Mouse (Mus musculus): Measurements from ENCODE around the gene Slc6a13. TPM values are rescaled to one million over a fixed set of nuclear protein-coding genes. Genes with fewer than 3 reads are reported as not detected.
"Not testable (repeated sequence)": the region's sequence is repeated elsewhere in the genome, so short reads cannot be mapped to it uniquely, and the experiment has no call there.

Gene Slc6a13
- total RNA-seq, 1 experiment: 1.7 TPM

DNA sequence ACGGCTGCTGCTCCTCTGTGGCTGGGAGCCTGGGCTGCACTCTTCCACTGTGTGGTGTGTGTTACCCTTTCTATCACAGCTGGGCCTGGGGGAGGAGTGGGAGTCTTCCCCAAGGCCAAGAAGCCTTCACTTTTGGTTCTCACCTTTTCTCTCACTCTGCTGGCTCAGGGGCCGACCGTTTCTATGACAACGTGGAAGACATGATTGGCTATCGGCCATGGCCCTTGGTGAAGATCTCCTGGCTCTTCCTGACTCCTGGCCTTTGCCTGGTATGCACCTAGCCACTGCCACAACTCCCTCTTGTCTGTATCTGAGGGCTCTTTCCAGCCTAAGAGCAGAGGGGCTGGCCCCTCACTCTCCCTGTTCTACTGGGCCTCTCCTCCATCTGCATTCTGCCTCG is 63.0 kb downstream of the Slc6a13 start:
- in situ Hi-C loops (cut with MboI; ENCODE audit: low sequenced_read_pairs in 2 of 2, unreplicated experiment in 2 of 2): loop anchor here in 1 of 2 experiments (25.0 kb wide), 1 partner anchor 101 kb away; no protein-coding TSS in a partner anchor
- H3K36me3 ChIP-seq (ENCODE audit: control insufficient read depth, insufficient read depth, low read length, poor library complexity, severe bottlenecking): no peaks in the 10 kb centered on the region
- DNase-seq (ENCODE audit: low read depth, low spot score): no peak
- H3K27ac ChIP-seq (ENCODE audit: insufficient read depth, low read depth, low read length, poor library complexity, severe bottlenecking): no peak overlapping the region
- TF ChIP-seq HCFC1 (IDR thresholded peaks at IDR 0.05; ENCODE audit: borderline replicate concordance, insufficient read depth, low read length): no peak
- no peak for TF ChIP-seq MAFK (IDR thresholded peaks at IDR 0.05; ENCODE audit: insufficient read depth, low read depth, low read length)
- no peak for TF ChIP-seq CHD2 (IDR thresholded peaks at IDR 0.05; ENCODE audit: low read depth, low read length)
- TF ChIP-seq ZC3H11A (IDR thresholded peaks at IDR 0.05; ENCODE audit: borderline replicate concordance, low read depth, low read length): no peak
- TF ChIP-seq ZNF384 (IDR thresholded peaks at IDR 0.05; ENCODE audit: low read depth, low read length): no peak
- H3K4me3 ChIP-seq (ENCODE audit: insufficient read depth in 1 of 2, low read depth in 1 of 2, low read length in 2 of 2, poor library complexity in 1 of 2, severe bottlenecking in 1 of 2): no peak overlapping the region
- no peak overlapping the region for H3K9ac ChIP-seq (ENCODE audit: insufficient read depth, low read depth, low read length, poor library complexity, severe bottlenecking)
- H3K4me1 ChIP-seq (ENCODE audit: control insufficient read depth in 2 of 2, insufficient read depth in 2 of 2, low read length in 2 of 2, poor library complexity in 1 of 2): peaks cover 0 to 3% of the 10 kb centered on the region in 2 experiments; a peak in 1 of 4 replicates
- no peaks in the 10 kb centered on the region for H3K9me3 ChIP-seq (ENCODE audit: control insufficient read depth, insufficient read depth, low read depth, low read length)

GRCm38 (mm10) chr6:121363956-121364355 is 63.9 kb downstream of the Slc6a13 start:
- no peak overlapping the region for H3K4me3 ChIP-seq (ENCODE audit: insufficient read depth in 1 of 2, low read depth in 1 of 2, low read length in 2 of 2, poor library complexity in 1 of 2, severe bottlenecking in 1 of 2)
- no peaks in the 10 kb centered on the region for H3K9me3 ChIP-seq (ENCODE audit: control insufficient read depth, insufficient read depth, low read depth, low read length)
- in situ Hi-C loops (cut with MboI; ENCODE audit: low sequenced_read_pairs in 2 of 2, unreplicated experiment in 2 of 2): loop anchor here in 1 of 2 experiments (25.0 kb wide), 1 partner anchor 102 kb away; no protein-coding TSS in a partner anchor
- no peak for DNase-seq (ENCODE audit: low read depth, low spot score)
- no peak for TF ChIP-seq ZNF384 (IDR thresholded peaks at IDR 0.05; ENCODE audit: low read depth, low read length)
- no peak for TF ChIP-seq ZC3H11A (IDR thresholded peaks at IDR 0.05; ENCODE audit: borderline replicate concordance, low read depth, low read length)
- no peak for TF ChIP-seq MAFK (IDR thresholded peaks at IDR 0.05; ENCODE audit: insufficient read depth, low read depth, low read length)
- no peak overlapping the region for H3K9ac ChIP-seq (ENCODE audit: insufficient read depth, low read depth, low read length, poor library complexity, severe bottlenecking)
- H3K4me1 ChIP-seq (ENCODE audit: control insufficient read depth in 2 of 2, insufficient read depth in 2 of 2, low read length in 2 of 2, poor library complexity in 1 of 2): peaks cover 0 to 3% of the 10 kb centered on the region in 2 experiments; a peak in 1 of 4 replicates
- H3K27ac ChIP-seq (ENCODE audit: insufficient read depth, low read depth, low read length, poor library complexity, severe bottlenecking): no peak overlapping the region
- no peaks in the 10 kb centered on the region for H3K36me3 ChIP-seq (ENCODE audit: control insufficient read depth, insufficient read depth, low read length, poor library complexity, severe bottlenecking)

DNA sequence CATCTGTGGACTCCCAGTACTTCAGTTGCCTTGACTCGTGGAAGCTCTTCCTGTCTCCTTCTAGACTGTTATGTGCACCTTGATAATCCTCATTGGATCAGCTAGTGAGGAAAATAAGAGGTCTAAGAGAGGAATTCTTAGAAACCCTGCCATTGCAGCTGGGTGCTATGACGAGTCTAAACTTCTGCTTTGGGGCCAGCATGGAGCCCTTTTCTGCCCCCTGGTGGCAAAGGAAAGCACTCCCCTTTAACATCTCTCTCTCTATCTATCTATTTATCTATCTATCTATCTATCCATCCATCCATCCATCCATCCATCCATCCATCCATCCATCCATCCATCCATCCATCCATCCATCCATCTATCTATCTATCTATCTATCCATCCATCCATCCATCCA is 66.5 kb downstream of the Slc6a13 start:
- H3K4me1 ChIP-seq (ENCODE audit: control insufficient read depth in 2 of 2, insufficient read depth in 2 of 2, low read length in 2 of 2, poor library complexity in 1 of 2); H3K9me3 ChIP-seq (ENCODE audit: control insufficient read depth, insufficient read depth, low read depth, low read length); H3K36me3 ChIP-seq (ENCODE audit: control insufficient read depth, insufficient read depth, low read length, poor library complexity, severe bottlenecking); DNase-seq (ENCODE audit: low read depth, low spot score); H3K9ac ChIP-seq (ENCODE audit: insufficient read depth, low read depth, low read length, poor library complexity, severe bottlenecking); H3K27ac ChIP-seq (ENCODE audit: insufficient read depth, low read depth, low read length, poor library complexity, severe bottlenecking); H3K4me3 ChIP-seq (ENCODE audit: insufficient read depth in 1 of 2, low read depth in 1 of 2, low read length in 2 of 2, poor library complexity in 1 of 2, severe bottlenecking in 1 of 2): not testable (repeated sequence)
- in situ Hi-C loops (cut with MboI; ENCODE audit: low sequenced_read_pairs in 2 of 2, unreplicated experiment in 2 of 2): loop anchor here in 1 of 2 experiments (25.0 kb wide), 1 partner anchor 104 kb away; no protein-coding TSS in a partner anchor

- no peaks in the 10 kb centered on the region for H3K9me3 ChIP-seq (ENCODE audit: control insufficient read depth, insufficient read depth, low read depth, low read length)
- in situ Hi-C loops (cut with MboI; ENCODE audit: low sequenced_read_pairs in 2 of 2, unreplicated experiment in 2 of 2): loop anchor here in 1 of 2 experiments (25.0 kb wide), 1 partner anchor 105 kb away; no protein-coding TSS in a partner anchor
- H3K36me3 ChIP-seq (ENCODE audit: control insufficient read depth, insufficient read depth, low read length, poor library complexity, severe bottlenecking): no peaks in the 10 kb centered on the region
- no peak overlapping the region for H3K9ac ChIP-seq (ENCODE audit: insufficient read depth, low read depth, low read length, poor library complexity, severe bottlenecking)
- H3K4me1 ChIP-seq (ENCODE audit: control insufficient read depth in 2 of 2, insufficient read depth in 2 of 2, low read length in 2 of 2, poor library complexity in 1 of 2): peaks cover 0 to 3% of the 10 kb centered on the region in 2 experiments; a peak in 1 of 4 replicates
- TF ChIP-seq ZC3H11A (IDR thresholded peaks at IDR 0.05; ENCODE audit: borderline replicate concordance, low read depth, low read length) (no peak), CHD2 (IDR thresholded peaks at IDR 0.05; ENCODE audit: low read depth, low read length) (no peak), HCFC1 (IDR thresholded peaks at IDR 0.05; ENCODE audit: borderline replicate concordance, insufficient read depth, low read length) (no peak), MAFK (IDR thresholded peaks at IDR 0.05; ENCODE audit: insufficient read depth, low read depth, low read length) (no peak), ZNF384 (IDR thresholded peaks at IDR 0.05; ENCODE audit: low read depth, low read length) (no peak)
- no peak overlapping the region for H3K27ac ChIP-seq (ENCODE audit: insufficient read depth, low read depth, low read length, poor library complexity, severe bottlenecking)
- no peak overlapping the region for H3K4me3 ChIP-seq (ENCODE audit: insufficient read depth in 1 of 2, low read depth in 1 of 2, low read length in 2 of 2, poor library complexity in 1 of 2, severe bottlenecking in 1 of 2)
- DNase-seq (ENCODE audit: low read depth, low spot score): no peak
These were observed 67.1 kb downstream of the Slc6a13 start for GRCm38 (mm10) chr6:121367099-121367498.
